Mouse (Mus musculus) gastrocnemius, postnatal 25 days (tissue): Measurements from ENCODE around the gene Ankrd44. TPM values are rescaled to one million over a fixed set of nuclear protein-coding genes. Genes with fewer than 3 reads are reported as not detected.

Source experiments
- DNase-seq: peaks from one replicate; pipeline ENCODE4 v3.0.0; 2022
- total RNA-seq, 2 experiments: library from RNA; stranded (reverse); gene quantifications; 1 replicate in 1 of 2; 2 replicates in 1 of 2; pipeline ENCODE4 v1.2.3; 2021

Ankrd44 gene
- total RNA-seq, 2 experiments from 2014 or later: 5.3 to 5.5 TPM

DNA sequence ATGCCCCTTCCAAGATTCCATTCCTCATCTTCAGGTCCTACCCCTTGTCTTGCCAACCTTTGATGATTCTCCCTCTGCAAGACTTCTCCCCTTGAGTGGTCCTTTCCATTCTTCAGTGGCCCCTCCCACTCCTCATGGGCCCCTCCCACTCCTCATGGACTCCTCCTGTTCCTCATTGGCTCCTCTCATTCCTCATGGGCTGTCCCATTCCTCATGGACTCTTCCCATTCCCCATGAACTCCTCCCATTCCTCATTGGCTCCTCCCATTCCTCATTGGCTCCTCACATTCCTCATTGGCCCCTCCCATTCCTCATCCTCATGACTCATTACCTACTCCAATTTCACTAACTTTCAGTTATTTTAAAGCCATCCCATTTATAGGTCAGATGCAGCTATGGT lies 166.3 kb downstream of the Ankrd44 start:
- no peak for DNase-seq

- DNase-seq: no peak
These were observed 168.9 kb downstream of the Ankrd44 start for GRCm38 (mm10) chr1:54757291-54757690.

- DNase-seq: no peak
These were observed 170.4 kb downstream of the Ankrd44 start for GRCm38 (mm10) chr1:54755690-54756365.

- DNase-seq: no peak
These were observed 176.2 kb downstream of the Ankrd44 start for GRCm38 (mm10) chr1:54749961-54750360.

DNA sequence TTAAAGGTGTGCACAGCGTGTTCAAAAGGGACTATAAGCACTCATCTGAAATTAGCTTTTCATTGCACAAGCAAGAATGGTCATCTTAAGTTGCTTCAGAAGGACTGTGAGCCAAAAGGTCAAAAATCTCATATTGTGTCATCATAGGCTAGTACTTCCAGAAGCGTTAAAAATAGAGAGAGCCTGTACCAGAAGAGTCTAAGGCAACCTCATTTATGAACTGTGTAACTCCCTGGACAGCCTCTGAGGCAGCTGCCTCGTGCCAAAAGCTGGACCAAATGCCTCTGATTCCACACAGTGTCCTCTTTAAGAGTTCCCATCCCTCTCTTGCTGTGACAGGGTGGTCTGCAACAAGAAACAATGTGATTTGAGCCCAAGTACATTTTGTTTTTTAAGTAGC lies 176.7 kb downstream of the Ankrd44 start:
- peak; percentile 44 for DNase-seq

- peak; percentile 49 for DNase-seq
These were observed 178.3 kb downstream of the Ankrd44 start for GRCm38 (mm10) chr1:54747785-54748420.

- DNase-seq: no peak
These were observed 180.5 kb downstream of the Ankrd44 start for GRCm38 (mm10) chr1:54745666-54746065.

- no peak for DNase-seq
These were observed 182.0 kb downstream of the Ankrd44 start for GRCm38 (mm10) chr1:54744171-54744570.

- DNase-seq: no peak
These were observed 183.1 kb downstream of the Ankrd44 start for GRCm38 (mm10) chr1:54743072-54743471.

GRCm38 (mm10) chr1:54740936-54741335 lies 185.3 kb downstream of the Ankrd44 start:
- DNase-seq: peak; percentile 10

- DNase-seq: no peak
These were observed 188.7 kb downstream of the Ankrd44 start for GRCm38 (mm10) chr1:54737472-54737871.

DNA sequence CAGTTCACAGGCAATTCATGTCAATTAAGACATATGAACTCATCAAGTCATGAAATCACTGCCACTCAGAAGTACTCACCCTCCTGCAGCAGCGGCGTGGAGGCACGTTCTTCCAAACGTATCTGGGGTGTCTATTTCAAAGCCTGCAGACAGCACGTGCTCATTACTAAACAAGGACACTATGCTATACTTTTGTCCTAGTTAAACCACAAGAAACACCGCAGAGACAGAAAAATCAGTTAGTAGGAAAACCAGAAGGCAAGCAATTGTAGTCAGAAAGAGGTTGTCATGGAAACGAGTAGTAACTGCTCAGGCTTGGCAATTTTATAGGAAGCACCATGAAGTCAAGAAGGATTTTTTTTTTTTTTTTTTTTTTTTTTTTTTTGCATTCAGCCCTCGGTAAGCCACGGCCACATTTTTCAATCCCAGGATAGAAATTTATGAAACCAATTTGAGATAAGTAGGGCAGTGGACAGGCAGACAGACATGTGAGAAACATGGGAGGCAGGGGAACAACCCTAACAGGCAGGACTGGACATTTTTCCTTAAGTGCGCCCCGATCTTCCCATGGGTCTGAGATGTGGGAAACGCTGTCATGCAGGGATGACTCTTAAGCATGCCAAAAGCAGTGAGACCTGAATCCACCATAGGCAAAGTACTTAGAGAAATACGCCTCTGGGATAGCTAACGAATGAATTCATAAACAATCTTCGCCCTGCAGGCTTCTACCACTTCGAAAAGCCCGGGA lies 191.1 kb downstream of the Ankrd44 start:
- no peak for DNase-seq

- peak; percentile 18 for DNase-seq
These were observed 196.9 kb downstream of the Ankrd44 start for GRCm38 (mm10) chr1:54729316-54729715.

DNA sequence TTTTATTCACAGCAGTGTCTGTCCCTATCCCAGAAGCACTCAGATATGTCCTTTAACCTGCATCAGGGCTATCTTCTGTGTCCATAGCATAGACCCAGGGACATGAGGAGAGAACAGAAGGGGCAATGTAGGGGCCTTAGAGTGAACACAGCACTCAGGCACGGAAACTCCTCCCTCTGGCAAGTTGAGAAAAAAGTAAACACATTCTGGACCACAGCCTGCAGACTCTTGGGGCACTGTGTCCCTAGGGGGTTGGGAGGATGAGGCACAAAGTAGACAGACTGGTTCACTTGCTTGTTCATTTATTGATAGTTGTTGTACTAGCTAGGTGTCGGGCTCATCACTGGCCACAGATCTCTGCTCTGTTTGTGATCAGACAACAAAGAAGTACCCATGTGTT lies 199.6 kb downstream of the Ankrd44 start:
- no peak for DNase-seq

DNA sequence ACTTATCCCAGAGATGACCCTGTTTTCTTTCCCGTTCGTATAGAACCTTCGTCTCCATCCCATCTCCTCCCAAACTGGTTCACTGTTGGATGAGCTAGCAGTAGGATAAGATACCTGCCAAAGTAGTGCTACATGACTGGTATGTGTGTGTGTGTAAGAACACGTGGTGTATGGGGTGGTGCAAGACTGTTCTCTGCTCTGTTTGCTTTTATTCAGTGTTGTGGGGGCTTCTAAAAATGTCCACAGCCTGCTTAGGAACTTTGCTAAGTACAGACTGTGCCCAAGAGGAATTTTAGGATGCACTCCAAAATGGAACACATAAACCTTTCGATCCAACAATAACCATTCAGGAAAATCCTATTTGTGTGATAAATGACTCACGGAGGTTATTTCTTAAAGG lies 209.3 kb downstream of the Ankrd44 start:
- DNase-seq: no peak

DNA sequence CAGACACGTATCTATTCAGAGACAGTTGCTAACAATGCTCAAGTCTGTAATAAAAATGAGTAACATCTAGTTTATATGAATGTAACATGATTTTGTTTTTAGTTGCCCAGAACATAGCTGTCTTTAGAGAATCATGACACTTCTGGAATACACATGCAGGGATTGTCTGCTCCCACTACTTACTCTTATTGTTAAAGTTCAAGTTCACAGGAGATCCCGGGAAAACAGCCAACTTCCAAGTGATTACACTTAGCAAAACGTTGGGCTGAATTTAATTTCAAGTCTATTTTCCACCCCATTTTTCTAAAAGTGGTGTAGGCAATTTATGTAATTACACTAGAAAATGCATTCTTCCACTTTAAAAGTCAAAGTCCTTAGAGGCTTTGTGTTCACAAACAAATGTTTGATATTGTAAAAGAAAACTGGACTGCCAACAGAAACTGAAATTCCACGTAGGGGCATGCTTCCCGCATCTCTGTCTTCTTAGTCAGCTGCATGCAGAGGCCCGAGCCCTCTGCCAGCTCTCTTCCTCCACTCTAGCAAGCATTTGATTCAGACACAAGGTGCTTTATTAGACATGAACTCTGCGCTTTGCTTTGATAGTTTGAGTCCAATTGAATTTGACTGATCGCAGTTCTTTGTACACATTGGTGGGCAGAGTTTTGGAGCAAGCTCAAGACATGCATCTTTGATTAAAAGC lies 211.0 kb downstream of the Ankrd44 start:
- no peak for DNase-seq

DNA sequence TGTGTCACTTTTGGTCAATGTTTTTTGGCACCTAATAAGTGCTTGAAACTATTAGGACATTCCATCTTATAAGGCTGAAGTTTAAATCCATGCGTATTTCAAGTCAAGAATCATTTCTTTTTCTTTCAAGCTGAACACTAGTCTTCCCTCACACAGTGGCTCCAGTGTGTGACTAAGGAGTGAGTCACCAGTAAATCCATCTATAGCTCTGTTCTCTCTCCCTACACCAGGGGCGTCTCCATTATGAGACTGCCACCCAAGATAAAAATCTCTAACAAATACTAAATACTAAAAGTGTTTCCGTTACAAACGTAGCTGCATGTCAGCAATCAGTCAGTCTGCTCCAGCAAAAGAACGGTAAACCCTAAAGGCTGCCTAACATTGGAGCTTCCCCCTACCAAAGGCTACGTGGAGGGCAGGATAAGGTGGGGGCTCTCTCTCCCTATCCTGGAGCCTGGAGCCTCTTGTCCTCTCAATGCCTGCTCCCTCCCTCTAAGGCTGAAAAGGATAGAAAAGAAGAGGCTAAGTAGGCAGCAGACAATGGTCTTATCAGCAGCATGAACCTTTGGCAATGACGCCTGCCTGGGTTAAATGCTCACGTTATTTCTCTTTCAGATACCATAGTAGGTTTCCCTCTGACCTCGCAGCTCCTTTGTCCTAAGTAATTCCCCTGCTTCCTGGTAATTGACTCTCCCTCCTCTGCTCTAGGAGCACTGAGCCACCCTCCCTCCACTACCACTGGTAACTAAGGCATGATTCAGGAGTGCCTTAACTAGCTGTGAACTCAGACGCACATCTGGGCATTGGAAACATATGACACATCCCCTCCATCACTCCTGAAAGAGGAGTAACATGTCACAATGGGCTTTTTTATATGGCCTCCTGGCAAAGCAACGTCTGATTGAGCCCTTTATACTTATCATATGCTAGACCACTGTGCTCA lies 212.7 kb downstream of the Ankrd44 start:
- no peak for DNase-seq

GRCm38 (mm10) chr1:54711568-54711967 lies 214.6 kb downstream of the Ankrd44 start:
- DNase-seq: no peak

DNA sequence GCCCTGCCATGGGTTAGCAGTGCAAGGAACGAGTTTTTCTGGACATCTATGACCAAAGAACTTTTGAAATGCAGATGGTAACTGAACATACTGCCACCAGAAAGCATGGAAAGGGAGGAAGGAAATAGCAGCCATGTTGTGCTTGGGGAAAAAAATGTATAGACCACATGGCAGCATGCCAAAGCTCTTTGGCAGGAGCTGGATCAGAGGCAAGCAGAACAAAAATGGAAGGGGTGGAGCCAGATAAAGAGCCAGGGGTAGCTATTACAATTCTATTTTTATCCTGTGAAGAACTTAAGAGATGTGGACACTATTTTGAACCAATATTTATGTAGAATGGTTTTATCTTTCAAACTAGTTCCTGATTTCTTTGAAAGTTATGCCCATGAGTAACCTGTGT lies 215.6 kb downstream of the Ankrd44 start:
- DNase-seq: no peak

DNA sequence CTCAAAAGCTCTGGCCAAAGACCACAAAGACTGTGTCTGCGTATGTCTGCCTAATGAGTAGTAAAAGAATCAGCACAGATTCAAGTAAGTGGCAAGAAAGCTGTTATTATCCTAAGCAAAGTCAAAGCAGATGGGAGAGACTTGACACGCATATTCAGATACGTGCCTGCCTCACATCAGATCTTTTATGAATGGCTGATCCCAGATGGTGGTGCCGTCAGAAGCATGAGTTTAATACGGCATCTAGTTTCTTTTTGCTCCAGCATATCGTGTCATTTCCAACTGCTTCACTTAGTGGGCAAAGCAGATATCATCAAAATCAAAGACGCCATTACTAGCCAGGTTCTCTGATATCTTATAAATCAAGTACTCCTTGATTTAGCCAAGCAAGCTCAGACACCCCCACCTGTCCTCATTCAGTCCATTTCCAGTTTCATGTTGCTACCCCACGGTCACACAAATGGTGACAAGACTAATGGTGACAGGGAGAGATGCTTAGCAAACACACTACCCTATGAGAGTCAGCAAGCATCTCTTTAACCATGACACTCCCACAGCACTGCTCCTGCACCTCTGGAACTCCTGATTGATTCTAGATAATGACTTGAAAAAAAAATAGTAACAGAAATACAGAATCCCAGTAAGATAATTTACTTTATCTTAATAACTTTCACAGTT lies 218.2 kb downstream of the Ankrd44 start:
- no peak for DNase-seq
